Mouse (Mus musculus): ENCODE measurements around the gene Slc16a4. TPM values are rescaled to one million over a fixed set of nuclear protein-coding genes. Genes with fewer than 3 reads are reported as not detected.

The Slc16a4 gene
- total RNA-seq, 2 experiments from 2014 or later = 0.19 TPM; not detected in 1

DNA sequence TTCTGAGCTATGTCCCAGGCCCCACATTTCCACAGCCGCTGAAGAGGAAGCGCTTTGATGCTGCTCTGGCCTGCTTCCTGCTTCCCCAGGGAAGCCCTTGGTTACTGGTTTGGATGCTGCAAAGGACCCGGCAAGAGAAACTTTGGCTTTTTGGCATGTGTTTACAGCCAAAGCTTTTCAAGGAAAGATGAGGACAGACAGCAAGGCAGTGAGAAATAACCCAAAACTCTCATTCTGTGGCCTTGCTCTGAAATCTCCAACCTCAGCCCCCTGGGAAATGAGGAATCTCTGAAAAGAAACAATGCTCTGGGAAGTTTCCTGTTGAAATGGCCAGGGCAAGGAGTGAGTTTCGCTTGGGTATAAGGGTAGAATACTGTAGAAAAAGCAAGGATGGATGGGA, 69.3 kb downstream of the Slc16a4 start:
- peak; percentile 32 for DNase-seq

Other genes with a start within 250 kb of the Slc16a4 start
- 1 to 10 TPM; 1.0 to 1.4 TPM for gene Kcna2, start 190.1 kb upstream of the Slc16a4 start, total RNA-seq (2021)
- gene Kcna10, start 108.2 kb upstream of the Slc16a4 start, total RNA-seq (2021) = under 1 TPM in 1 of 2 experiments, not detected in 1; 0.23 TPM
- gene Cym, start 69.5 kb upstream of the Slc16a4 start, total RNA-seq (2021) = not detected
- not detected for gene A630076J17Rik, start 60.6 kb upstream of the Slc16a4 start, total RNA-seq (2021)
- gene Prok1, start 51.5 kb upstream of the Slc16a4 start, total RNA-seq (2021) = not detected
- 10 to 100 TPM; 47.5 to 55.1 TPM for gene Lamtor5, start 12.4 kb upstream of the Slc16a4 start, total RNA-seq (2021)
- 10 to 100 TPM; 16.5 TPM for gene Rbm15, start 42.4 kb downstream of the Slc16a4 start, total RNA-seq (2021)
- 10 to 100 TPM; 87.0 to 94.0 TPM for gene Kcnc4, start 168.3 kb downstream of the Slc16a4 start, total RNA-seq (2021)
- under 1 TPM; 0.41 to 0.46 TPM for gene Slc6a17, start 226.8 kb downstream of the Slc16a4 start, total RNA-seq (2021)

Data from gastrocnemius, postnatal 25 days (tissue).